Mouse (Mus musculus): Measurements from ENCODE around the gene Actl11. TPM values are rescaled to one million over a fixed set of nuclear protein-coding genes. Genes with fewer than 3 reads are reported as not detected.

Gene Actl11
- polyA plus RNA-seq, 1 experiment: not detected

DNA sequence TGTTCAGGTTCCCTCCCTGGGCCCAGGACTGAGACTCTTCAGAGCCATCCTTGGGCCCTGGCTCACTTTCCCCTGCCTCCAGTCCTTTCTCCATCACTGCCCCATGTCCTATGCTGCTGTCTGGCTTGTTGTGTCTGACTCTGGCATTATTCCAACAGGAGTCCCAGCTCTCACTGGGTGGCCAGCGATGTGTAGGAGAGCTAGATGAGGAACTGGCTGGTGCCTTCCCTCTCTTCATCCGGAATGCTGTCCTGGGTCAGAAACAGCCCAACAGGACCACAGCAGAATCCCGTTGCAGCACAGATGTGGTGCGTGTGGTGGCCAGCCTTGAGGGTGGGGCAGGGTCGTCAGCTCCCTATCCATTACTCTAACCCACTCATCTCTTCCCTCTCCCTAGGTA is 42.0 kb downstream of the Actl11 start:
- peaks cover 52% of the 10 kb centered on the region for H3K36me3 ChIP-seq (replicated peaks; ENCODE audit: low read length)
- no peaks in the 10 kb centered on the region for H3K9me3 ChIP-seq
- no peak for TF ChIP-seq GATA1 (IDR thresholded peaks at IDR 0.05; ENCODE audit: borderline replicate concordance, low read length)
- TF ChIP-seq FLI1 (IDR thresholded peaks at IDR 0.05; ENCODE audit: low read length): no peak
- H3K4me1 ChIP-seq: peaks cover 99% of the 10 kb centered on the region
- H3K27me3 ChIP-seq (replicated peaks): no peaks in the 10 kb centered on the region
- no peak overlapping the region for H3K4me3 ChIP-seq (replicated peaks)

GRCm38 (mm10) chr9:107971690-107972541 is 43.6 kb downstream of the Actl11 start:
- H3K4me1 ChIP-seq: peaks cover 99% of the 10 kb centered on the region
- H3K4me3 ChIP-seq (replicated peaks): peak overlapping the region; percentile 76
- no peaks in the 10 kb centered on the region for H3K9me3 ChIP-seq
- no peaks in the 10 kb centered on the region for H3K27me3 ChIP-seq (replicated peaks)
- H3K36me3 ChIP-seq (replicated peaks; ENCODE audit: low read length): peaks cover 55% of the 10 kb centered on the region
- TF ChIP-seq FLI1 (IDR thresholded peaks at IDR 0.05; ENCODE audit: low read length): peak; percentile 60; the same call in 1 of the 2 replicates
- TF ChIP-seq GATA1 (IDR thresholded peaks at IDR 0.05; ENCODE audit: borderline replicate concordance, low read length): peak; percentile 64; the same call in 1 of the 3 replicates

GRCm38 (mm10) chr9:107974491-107975171 is 46.4 kb downstream of the Actl11 start:
- H3K36me3 ChIP-seq (replicated peaks; ENCODE audit: low read length): peaks cover 58% of the 10 kb centered on the region
- H3K4me3 ChIP-seq (replicated peaks): peak overlapping the region; percentile 98
- H3K4me1 ChIP-seq: peaks cover 99% of the 10 kb centered on the region
- no peaks in the 10 kb centered on the region for H3K27me3 ChIP-seq (replicated peaks)
- no peak for TF ChIP-seq FLI1 (IDR thresholded peaks at IDR 0.05; ENCODE audit: low read length)
- H3K9me3 ChIP-seq: no peaks in the 10 kb centered on the region

- Histone ChIP-seq H3K36me3 (replicated peaks; ENCODE audit: low read length) (peaks cover 58% of the 10 kb centered on the region), H3K27me3 (replicated peaks) (no peaks in the 10 kb centered on the region), H3K4me1 (peaks cover 99% of the 10 kb centered on the region), H3K4me3 (replicated peaks) (peak within 1 kb of the TSS; percentile 98), H3K9me3 (no peaks in the 10 kb centered on the region)
- peak; percentile 31; the same call in 1 of the 3 replicates for TF ChIP-seq GATA1 (IDR thresholded peaks at IDR 0.05; ENCODE audit: borderline replicate concordance, low read length)
- no peak for TF ChIP-seq FLI1 (IDR thresholded peaks at IDR 0.05; ENCODE audit: low read length)
Measured at GRCm38 (mm10) chr9:107975399-107976386, 47.4 kb downstream of the Actl11 start, which contains the start of gene Uba7. Uba7 (plus strand) TSS chr9:107975505.

- H3K36me3 ChIP-seq (replicated peaks; ENCODE audit: low read length): peaks cover 83% of the 10 kb centered on the region
- peaks cover 99% of the 10 kb centered on the region for H3K4me1 ChIP-seq
- H3K27me3 ChIP-seq (replicated peaks): no peaks in the 10 kb centered on the region
- no peak for TF ChIP-seq FLI1 (IDR thresholded peaks at IDR 0.05; ENCODE audit: low read length)
- no peak for TF ChIP-seq GATA1 (IDR thresholded peaks at IDR 0.05; ENCODE audit: borderline replicate concordance, low read length)
- H3K9me3 ChIP-seq: no peaks in the 10 kb centered on the region
- peak overlapping the region; percentile 98 for H3K4me3 ChIP-seq (replicated peaks)
Measured at GRCm38 (mm10) chr9:107978815-107979214, 50.5 kb downstream of the Actl11 start.

Other genes with a start within 250 kb of the Actl11 start
- not detected in 2 replicates for gene Gnat1, start 248.8 kb upstream of the Actl11 start, polyA plus RNA-seq (2012; ENCODE audit: insufficient read depth, low replicate concordance)
- not detected in 2 replicates for gene Sema3f, start 218.0 kb upstream of the Actl11 start, polyA plus RNA-seq (2012; ENCODE audit: insufficient read depth, low replicate concordance)
- gene Rbm5, start 157.5 kb upstream of the Actl11 start, polyA plus RNA-seq (2012; ENCODE audit: insufficient read depth, low replicate concordance): 3.9 and 7.6 TPM in 2 replicates
- gene Rbm6, start 55.2 kb upstream of the Actl11 start, polyA plus RNA-seq (2012; ENCODE audit: insufficient read depth, low replicate concordance): 12.7 and 14.7 TPM in 2 replicates
- gene Mon1a, start 40.3 kb upstream of the Actl11 start, polyA plus RNA-seq (2012; ENCODE audit: insufficient read depth, low replicate concordance): 19.6 and 23.6 TPM in 2 replicates
- 0.23 TPM in 1 of 2 replicates, not detected in the other for gene Mst1r, start 21.6 kb upstream of the Actl11 start, polyA plus RNA-seq (2012; ENCODE audit: insufficient read depth, low replicate concordance)
- gene Camkv, start 7.2 kb downstream of the Actl11 start, polyA plus RNA-seq (2012; ENCODE audit: insufficient read depth, low replicate concordance): not detected in 2 replicates
- 1.0 and 1.2 TPM in 2 replicates for gene Traip, start 21.7 kb downstream of the Actl11 start, polyA plus RNA-seq (2012; ENCODE audit: insufficient read depth, low replicate concordance)
- 78.9 and 91.5 TPM in 2 replicates for gene Uba7, start 47.0 kb downstream of the Actl11 start, polyA plus RNA-seq (2012; ENCODE audit: insufficient read depth, low replicate concordance)
- 2.7 TPM in 1 of 2 replicates, not detected in the other for gene Gm20661, start 54.6 kb downstream of the Actl11 start, polyA plus RNA-seq (2012; ENCODE audit: insufficient read depth, low replicate concordance)
- 270 and 880 TPM in 2 replicates for gene Inka1, start 57.4 kb downstream of the Actl11 start, polyA plus RNA-seq (2012; ENCODE audit: insufficient read depth, low replicate concordance)
- 9.9 and 23.4 TPM in 2 replicates for gene Cdhr4, start 64.0 kb downstream of the Actl11 start, polyA plus RNA-seq (2012; ENCODE audit: insufficient read depth, low replicate concordance)
- gene Gm20662, start 67.9 kb downstream of the Actl11 start, polyA plus RNA-seq (2012; ENCODE audit: insufficient read depth, low replicate concordance): 3.2 and 5.8 TPM in 2 replicates
- 26.3 and 26.7 TPM in 2 replicates for gene Ip6k1, start 74.0 kb downstream of the Actl11 start, polyA plus RNA-seq (2012; ENCODE audit: insufficient read depth, low replicate concordance)
- gene Gmppb, start 120.8 kb downstream of the Actl11 start, polyA plus RNA-seq (2012; ENCODE audit: insufficient read depth, low replicate concordance): 2.6 and 30.7 TPM in 2 replicates
- 0.65 and 1.0 TPM in 2 replicates for gene Amigo3, start 124.7 kb downstream of the Actl11 start, polyA plus RNA-seq (2012; ENCODE audit: insufficient read depth, low replicate concordance)
- gene Mst1, start 152.0 kb downstream of the Actl11 start, polyA plus RNA-seq (2012; ENCODE audit: insufficient read depth, low replicate concordance): 0.17 TPM in 1 of 2 replicates, not detected in the other
- gene Rnf123, start 154.9 kb downstream of the Actl11 start, polyA plus RNA-seq (2012; ENCODE audit: insufficient read depth, low replicate concordance): 51.9 and 73.7 TPM in 2 replicates
- 13.0 and 26.5 TPM in 2 replicates for gene Apeh, start 166.1 kb downstream of the Actl11 start, polyA plus RNA-seq (2012; ENCODE audit: insufficient read depth, low replicate concordance)

All from megakaryocyte, embryonic 14.5 days (primary cell).